Mouse (Mus musculus) myocyte (in vitro differentiated cells): ENCODE results near the gene Sdr39u1.

Source experiments
- E2F4 ChIP-seq: IDR thresholded peaks from one replicate; pipeline ENCODE4 v1.6.1; 2011; ENCODE audit warnings: mild to moderate bottlenecking, control low read depth, moderate library complexity; ENCODE audit not compliant: insufficient read depth
- MAX ChIP-seq: IDR thresholded peaks from one replicate; pipeline ENCODE4 v1.6.1; 2011; ENCODE audit warnings: low read depth, mild to moderate bottlenecking, control low read depth
- MYOD1 ChIP-seq, 3 experiments: IDR thresholded peaks; one replicate each; pipeline ENCODE4 v1.6.1; 2011; ENCODE audit warnings: control low read depth in 2 of 3, low read depth in 2 of 3, mild to moderate bottlenecking in 2 of 3, moderate library complexity in 1 of 3; ENCODE audit not compliant: insufficient read length in 2 of 3, control insufficient read depth in 1 of 3
- POLR2A ChIP-seq: IDR thresholded peaks from one replicate; pipeline ENCODE4 v1.6.1; 2011; ENCODE audit warnings: low read depth, mild to moderate bottlenecking, control low read depth, moderate library complexity; ENCODE audit not compliant: insufficient read length
- POLR2AphosphoS2 ChIP-seq: IDR thresholded peaks from one replicate; pipeline ENCODE4 v1.6.1; 2011; ENCODE audit warnings: low read depth, control low read depth; ENCODE audit not compliant: insufficient read length
- TCF12 ChIP-seq: IDR thresholded peaks from one replicate; pipeline ENCODE4 v1.6.1; 2011; ENCODE audit warnings: mild to moderate bottlenecking, control low read depth; ENCODE audit not compliant: poor library complexity, insufficient read depth, severe bottlenecking
- TCF3 ChIP-seq: IDR thresholded peaks from one replicate; pipeline ENCODE4 v1.6.1; 2011; ENCODE audit warnings: low read depth, control low read depth; ENCODE audit not compliant: insufficient read length
- USF1 ChIP-seq: IDR thresholded peaks from one replicate; pipeline ENCODE4 v1.6.1; 2011; ENCODE audit warnings: low read depth, mild to moderate bottlenecking, control low read depth, moderate library complexity

- TF ChIP-seq USF1 = no peak
- no peak for TF ChIP-seq POLR2A
- no peak for TF ChIP-seq TCF12
- TF ChIP-seq POLR2AphosphoS2 = no peak
- TF ChIP-seq TCF3 = no peak
- no peak for TF ChIP-seq E2F4
- TF ChIP-seq MAX = no peak
- no peak for TF ChIP-seq MYOD1 (IDR thresholded peaks at IDR 0.05; ENCODE audit: control insufficient read depth in 1 of 3, insufficient read length in 2 of 3, low read depth in 2 of 3)
Measured at GRCm38 (mm10) chr14:55872551-55872950, 27.5 kb downstream of the Sdr39u1 start.
